Mouse (Mus musculus) liver, adult (tissue): ENCODE results near the gene 4933406M09Rik.

ENCODE experiments used
- GATA4 ChIP-seq: IDR thresholded peaks from 2 replicates; pipeline ENCODE4 v1.6.1; 2014; ENCODE audit warnings: mild to moderate bottlenecking, low read length; ENCODE audit not compliant: insufficient replicate concordance

4933406M09Rik gene

DNA sequence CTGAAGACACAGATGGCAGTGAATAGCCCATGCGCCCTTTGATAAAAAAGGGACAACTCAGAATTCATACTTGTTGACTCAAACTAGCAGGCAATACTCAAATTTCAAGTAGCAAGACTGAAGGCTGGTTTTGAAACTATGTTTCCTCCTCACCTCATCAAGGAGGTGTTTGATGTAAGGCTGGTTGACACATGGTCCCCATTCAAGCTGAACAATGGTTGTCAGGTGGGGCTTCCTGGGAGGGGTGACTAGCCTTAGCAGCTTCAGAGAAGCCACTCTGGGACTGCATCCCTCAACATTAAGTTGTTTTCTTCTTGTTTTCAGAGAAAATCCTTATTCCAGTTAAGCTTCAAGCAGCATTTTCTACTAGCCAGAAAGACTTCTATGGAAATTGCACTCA lies at the start of gene 4933406M09Rik:
Gene 4933406M09Rik (plus strand): TSS at position 275 of the 400 bp plus-strand sequence.
- TF ChIP-seq GATA4, result no peak

DNA sequence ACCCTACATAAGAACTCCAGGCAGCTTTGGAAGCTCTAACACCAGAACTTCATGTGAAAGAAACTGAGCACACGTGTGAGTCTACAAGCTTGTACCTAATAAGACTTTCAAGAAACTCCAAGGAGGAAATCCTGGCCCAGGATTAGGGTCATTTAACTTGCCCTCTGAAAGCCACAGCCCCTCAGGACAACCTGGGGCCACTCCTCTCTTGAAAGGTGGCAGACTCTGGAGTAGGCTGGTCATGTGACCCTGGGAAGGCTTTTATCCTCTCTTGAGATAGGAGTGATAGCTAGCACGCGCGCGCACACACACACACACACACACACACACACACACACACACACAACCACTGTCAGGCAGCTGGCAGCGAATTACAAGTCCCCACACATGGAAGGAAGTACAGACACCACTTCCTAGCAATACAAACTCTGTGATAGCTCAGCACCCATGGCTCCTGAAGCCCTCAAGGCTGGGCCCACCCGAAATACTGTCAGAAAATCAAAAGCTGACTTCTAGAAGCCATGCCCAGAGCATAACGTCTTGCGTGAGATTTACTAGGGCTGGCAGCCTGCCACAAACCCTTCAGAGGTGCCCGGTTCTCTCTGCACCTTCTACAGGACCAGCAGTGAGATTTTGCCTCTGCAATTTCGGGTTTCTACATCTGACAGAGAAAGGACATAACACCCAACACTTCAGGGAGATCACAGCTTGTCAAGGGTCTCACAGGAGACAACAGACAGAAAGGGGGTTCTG lies 48.6 kb upstream of the 4933406M09Rik start:
- TF ChIP-seq GATA4, result no peak

DNA sequence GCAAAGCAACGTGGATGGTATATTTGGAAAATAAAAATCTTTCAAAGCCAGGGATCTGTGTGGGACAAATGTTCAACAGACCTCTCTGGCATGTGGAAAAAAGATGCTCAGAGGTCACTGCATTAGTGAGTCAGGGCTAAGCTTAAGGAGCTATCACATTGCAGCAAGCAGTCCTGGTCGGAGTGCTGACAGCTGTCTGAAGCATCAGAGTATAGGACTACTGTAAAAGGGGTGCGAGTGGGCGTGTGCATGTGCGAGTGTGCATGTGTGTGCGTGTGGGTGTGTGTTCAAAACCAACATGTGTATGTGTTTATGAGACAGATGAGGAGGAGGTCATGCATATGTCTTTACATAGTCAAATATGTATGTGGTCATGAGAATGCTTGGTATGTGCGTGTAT lies 46.6 kb upstream of the 4933406M09Rik start:
- no peak for TF ChIP-seq GATA4

DNA sequence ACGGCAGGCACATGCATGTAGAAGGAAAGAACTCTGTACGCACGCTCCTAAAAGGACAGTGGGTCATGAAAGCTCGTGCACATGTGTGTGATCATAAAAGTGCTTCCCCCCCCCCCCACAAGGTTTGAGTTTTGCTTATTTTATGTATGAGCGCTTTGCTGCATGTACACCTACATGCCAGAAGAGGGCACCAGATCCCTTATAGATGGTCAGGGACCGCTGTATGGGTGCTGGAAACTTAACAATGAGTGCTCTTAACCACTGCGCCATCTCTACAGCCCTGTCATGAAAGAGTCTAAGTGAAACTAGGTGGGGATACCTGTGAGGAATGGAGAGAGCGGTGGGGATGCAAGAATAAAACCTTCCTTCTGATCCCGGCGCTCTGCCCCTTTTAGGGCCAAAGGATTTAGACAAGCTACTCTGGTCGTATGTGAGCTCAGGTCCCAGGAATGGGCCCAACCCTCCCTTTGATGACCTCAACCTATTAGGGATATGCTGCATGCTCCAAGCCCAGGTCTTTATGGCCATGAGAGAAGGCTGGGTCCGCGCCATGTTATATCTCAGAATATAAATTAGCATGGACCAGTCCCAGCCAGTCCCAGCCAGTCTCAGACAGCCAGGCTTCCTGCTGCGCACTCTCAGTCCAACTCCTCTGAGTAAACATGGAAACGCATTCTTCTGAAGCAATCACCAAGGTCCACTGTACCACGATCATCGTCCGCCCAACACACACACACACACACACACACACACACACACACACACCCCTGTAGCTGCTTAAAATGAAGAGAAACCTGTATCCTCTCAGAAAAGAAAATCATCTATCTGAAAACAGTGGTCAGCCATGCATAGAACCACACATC lies 45.8 kb upstream of the 4933406M09Rik start:
- TF ChIP-seq GATA4, result no peak

DNA sequence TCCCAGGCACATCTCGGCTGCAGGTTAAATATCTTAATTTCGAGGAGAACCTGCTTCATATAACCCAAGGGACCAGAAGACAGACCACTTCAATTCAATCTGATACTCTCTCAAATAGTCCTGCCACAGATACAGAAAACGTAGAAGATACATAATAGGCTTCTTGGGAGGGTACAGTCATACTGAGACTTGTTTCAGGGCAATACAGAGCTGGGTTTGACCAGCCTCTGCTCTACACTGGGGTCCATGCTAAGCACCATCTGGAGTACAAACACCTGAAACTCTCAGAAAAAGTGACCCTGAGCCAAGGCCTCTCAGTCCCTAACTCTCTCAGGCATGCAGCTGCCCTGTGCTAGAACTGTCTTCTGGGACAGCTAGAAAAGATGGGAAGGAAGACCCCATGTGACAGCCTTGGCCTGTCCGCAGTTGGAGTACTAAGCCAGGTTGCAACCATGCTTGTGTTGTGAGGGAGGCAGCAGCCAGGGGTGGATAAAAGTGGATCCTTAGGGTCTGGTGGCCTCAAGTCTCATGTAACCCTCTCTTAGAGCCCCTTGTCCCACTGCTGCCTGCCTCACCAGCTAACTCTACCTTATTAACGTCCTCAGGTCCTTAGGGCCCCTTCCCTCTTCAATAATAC lies 44.0 kb upstream of the 4933406M09Rik start:
- TF ChIP-seq GATA4, result no peak

DNA sequence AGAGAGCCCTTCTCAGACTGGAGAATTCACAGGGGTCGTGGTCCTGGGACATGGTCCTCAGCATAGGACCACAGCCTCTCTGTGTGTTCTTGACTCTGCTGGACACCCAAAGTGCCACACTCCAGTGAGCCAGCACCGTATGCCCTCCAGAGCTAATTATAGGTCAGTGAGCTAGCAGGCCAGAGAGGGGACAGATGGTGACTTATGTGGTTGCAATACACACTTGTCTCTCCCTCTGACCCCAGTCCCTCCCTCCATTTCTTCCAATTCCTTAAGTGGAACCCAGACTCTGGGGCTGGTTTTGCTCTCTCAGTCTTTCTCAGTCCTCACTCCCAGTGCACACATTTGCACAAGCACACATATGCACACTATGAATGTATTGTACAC lies 43.5 kb upstream of the 4933406M09Rik start:
- no peak for TF ChIP-seq GATA4

DNA sequence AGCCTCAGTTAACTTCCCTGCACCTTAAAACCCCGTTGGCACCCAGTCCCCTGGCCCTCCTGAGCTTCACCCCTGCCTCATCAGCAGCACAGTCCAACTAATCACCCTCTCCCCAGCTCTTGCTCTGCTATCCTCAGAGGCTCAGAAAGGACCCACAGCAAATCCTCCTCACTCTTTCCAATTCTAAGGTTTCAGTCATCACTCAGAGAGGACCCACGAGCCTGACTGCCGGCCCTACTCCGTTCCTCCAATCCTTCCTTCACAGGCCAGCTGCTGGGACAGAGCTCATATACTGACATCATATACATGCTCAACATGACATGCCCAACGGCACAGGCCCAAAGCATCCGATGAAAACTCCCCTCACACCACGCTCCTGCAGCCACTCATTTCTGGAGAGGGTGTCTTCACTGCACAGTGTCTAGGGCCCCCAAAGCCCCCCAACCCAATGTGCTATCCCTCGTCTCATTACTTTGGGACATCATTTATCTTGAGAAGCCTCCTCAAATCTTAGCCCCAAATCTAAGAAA lies 42.9 kb upstream of the 4933406M09Rik start:
- no peak for TF ChIP-seq GATA4

DNA sequence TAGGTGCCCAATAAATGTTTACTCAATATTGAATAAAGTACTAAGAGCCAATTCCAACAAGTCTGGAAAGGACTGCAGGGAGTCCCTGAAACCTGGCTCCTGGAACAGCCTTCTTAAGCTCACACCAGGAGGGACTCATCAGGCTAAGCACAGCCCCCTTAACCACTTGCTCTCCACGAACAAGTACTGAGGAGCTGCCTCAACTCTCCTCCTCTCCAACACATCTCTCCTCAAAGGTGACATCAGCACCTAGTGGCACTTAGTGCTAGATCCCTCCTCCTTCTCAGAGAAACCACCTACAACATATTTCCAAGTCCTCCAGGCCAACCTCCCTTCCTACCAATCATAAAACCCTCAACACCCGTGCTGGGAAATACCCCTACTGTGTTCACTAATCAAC lies 42.2 kb upstream of the 4933406M09Rik start:
- TF ChIP-seq GATA4, result no peak

DNA sequence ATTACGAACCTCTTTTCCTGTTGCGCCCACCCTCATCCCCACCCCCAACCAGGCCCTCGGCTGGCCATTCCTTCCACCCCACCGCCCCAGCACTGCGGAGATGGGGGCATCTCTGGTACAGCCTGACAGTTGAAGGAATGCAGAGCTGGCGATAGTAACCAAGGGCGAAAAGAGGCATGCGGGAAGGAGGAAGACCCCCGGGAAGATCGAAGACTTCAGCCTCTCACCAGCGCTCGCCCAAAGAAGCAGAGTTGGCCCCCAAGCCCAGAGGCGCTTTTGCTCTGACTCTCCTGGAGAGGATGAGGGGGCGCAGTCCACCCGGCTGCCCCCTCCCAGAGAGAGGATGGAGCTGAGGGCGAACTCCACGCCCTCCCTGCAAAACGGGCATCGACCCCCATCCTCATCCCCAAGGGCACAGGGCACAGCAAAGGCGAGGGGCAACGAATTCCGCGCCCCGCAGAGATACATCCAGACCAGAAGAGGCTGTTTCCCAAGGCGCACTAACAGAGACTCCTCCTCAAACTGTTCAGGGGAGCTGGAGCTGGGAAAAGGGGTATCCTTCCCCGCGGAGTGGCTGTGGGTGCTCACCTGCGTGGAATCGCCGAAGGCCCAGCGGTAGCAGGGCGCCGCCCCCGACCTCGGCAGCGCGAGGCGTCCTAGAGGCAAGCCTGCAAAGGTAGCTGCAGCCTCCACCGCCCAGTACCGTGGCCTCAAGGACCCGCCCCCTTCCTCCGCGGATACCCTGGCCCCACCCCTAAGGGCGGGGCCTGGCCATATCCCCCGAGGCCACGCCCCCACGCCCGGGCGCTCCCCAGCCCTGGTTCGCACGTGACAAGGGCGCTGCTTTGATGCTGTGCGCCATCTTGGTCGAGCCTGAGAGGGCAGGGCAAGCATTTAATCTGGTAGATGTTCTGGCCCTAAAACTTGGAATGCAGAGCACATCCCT lies 41.5 kb upstream of the 4933406M09Rik start:
- no peak for TF ChIP-seq GATA4

DNA sequence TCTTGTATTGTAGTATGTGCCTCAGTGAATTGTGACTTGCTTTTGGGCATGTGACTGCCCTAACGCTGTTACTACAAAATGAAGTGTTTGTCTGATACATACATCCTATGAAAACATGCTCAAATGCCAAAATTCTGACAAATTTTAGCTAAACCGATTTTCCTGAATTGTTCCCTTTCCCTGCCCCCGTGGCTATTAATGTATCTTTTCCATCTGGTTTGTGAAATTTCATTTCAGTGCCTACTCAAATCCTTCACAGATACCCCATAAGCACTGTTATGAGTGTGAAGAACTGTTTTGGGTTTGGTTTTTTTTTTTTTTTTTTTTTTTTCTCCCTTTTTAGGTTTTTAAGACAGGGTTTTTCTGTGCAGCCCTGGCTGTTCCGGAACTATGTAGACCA lies 40.7 kb upstream of the 4933406M09Rik start:
- TF ChIP-seq GATA4, result no peak

DNA sequence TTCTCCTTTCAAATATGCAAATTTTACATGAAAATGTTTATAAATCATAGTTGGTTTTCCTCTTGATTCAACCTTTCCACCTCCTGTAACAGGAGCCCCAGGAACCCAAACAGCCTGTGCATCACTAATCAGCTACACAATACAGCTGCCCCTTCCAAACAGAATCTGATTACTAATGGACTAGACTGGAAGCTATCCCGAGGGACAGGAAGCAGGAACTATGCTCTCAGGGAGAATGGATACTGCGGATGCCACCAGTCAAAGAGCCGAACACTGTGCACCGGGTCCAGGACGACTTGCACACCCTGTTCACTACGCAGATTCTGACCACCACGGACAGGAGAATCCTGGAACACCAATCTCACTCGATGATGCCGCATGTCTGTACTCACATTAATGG lies 37.9 kb upstream of the 4933406M09Rik start:
- TF ChIP-seq GATA4, result no peak

DNA sequence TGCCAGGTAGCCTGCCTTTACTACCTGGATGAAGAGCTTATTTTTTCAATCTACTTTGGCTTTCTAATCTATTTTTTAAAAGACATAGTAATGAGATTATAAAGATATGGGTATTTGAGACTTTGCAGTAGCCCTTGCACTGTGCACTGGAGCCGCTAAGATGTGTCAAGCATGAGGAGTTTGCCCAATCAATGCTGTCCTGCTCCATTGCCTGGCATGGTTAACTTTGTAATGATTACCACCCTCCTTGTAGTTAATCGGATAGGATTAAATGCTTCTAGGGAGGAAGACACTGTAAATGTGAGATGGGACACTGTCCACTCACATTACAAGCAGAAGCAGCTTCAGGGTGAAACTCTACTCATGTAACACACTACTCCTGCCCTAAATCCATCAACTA lies 32.4 kb upstream of the 4933406M09Rik start:
- TF ChIP-seq GATA4, result no peak

DNA sequence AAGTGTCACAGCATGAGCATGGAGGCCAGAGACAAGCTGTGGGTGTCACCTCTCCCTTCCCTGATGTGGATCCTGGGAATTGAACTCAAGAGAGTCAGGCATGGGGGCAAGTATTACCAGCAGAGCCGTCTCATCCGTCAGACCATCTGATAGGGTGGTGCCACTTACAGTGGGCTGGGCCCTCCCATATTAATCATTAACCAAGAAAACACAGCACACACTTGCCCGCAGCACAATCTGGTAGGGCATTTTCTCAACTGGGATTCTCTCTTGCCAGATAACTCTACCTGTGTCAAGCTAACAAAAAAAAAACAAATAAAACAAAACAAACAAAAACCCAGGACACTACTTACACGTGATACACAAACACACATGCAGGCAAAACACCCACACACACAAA lies 28.3 kb upstream of the 4933406M09Rik start:
- no peak for TF ChIP-seq GATA4

DNA sequence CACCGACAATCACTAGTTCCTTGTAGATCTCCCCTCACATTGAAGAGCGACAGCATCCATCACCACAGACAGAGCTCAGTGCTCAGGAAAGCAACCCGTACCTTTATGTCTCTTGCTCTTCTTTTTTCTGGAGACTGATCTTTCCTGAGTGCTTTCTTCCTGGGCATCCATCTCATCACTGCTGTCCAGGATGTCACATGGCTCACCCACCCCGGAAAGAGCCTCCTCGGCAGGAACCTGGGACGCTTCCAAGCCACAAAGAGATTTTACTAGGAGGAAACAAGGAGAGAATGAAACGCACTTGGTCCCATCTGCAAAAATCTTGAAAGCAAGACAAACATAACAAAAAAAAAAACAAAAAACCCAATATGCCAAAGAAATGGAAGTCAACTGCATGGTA lies 25.1 kb upstream of the 4933406M09Rik start:
- TF ChIP-seq GATA4, result no peak
